Mouse (Mus musculus) heart, postnatal 36 days (tissue): ENCODE measurements around the gene Fer. TPM values are rescaled to one million over a fixed set of nuclear protein-coding genes. Genes with fewer than 3 reads are reported as not detected.

Source experiments
- DNase-seq, 2 experiments: peaks; one replicate each; pipeline ENCODE4 v3.0.0; 2021 to 2022
- intact Hi-C: fragments of 180-260 bp; cut with DNase I; formaldehyde crosslinking; loops from one replicate; pipeline ENCODE4 v1.15.1; 2025
- total RNA-seq, 2 experiments: library from RNA; stranded (reverse); gene quantifications; 2 replicates each; pipeline ENCODE4 v1.2.3; 2021

Gene Fer
- total RNA-seq, 2 experiments from 2014 or later = 17.8 to 19.2 TPM

GRCm38 (mm10) chr17:63970939-63971338, 108.1 kb downstream of the Fer start:
- DNase-seq = no peak
- intact Hi-C loops = no loop called here

DNA sequence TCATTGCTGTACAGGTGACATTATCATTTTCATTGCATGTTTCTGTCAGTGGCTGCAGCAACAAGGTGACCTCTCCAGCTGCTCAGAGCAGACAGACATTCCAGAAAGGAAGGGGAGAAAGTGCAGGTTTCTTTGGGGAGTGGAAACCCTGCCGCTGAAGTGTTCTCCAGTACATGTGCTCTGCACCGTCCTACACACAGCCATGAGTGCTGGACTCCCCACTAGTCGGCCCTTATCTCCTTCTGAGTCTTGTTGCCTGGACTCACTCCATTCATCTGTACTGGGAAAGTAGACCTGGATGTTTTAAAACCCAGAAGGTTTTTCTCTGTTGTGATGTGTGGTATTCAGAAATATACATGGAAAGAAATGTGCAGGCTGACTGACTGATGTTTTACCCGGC, 109.3 kb downstream of the Fer start:
- intact Hi-C loops = no loop called here
- no peak for DNase-seq

DNA sequence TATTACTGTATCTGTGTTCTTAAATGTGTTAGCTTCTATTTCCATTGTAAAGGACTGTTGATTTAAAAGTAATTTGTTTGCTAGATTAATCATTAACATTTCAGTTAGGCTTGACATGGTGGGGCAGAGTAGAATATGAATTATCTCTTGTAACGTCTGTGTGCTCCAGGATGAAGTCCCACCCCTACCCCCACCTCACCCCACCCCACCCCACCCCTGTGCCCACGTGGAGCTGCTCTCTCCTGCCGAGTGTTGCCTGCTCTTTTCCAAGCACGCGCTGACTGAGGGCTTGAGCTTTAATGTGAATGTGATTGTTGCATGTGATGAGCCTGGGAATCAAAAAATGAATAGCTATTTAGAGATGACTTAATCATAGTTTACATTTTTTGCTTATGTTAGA, 110.9 kb downstream of the Fer start:
- DNase-seq = no peak
- intact Hi-C loops = no loop called here

DNA sequence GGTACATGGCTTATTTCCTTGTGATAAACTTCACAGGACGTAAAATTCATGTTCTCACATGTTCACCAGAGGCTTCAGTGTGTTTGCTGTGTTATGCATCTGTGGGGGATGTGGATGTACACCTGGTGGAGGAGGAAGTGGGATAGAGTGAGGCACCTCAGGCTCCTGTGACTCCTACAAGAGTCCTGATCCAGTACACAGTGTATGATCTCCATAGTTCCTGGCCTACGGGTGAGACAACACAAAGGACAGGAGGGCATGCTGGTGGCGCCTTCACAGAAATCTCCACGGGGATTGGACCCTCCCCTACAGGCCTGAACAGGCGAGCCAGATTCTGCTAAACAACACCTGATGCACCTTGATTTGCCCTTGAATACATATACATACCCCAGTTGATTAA, 111.4 kb downstream of the Fer start:
- no peak for DNase-seq
- intact Hi-C loops = no loop called here

GRCm38 (mm10) chr17:63978794-63979571, 116.1 kb downstream of the Fer start:
- no peak for DNase-seq
- intact Hi-C loops = no loop called here

GRCm38 (mm10) chr17:63980167-63980566, 117.3 kb downstream of the Fer start:
- intact Hi-C loops = no loop called here
- DNase-seq = no peak

DNA sequence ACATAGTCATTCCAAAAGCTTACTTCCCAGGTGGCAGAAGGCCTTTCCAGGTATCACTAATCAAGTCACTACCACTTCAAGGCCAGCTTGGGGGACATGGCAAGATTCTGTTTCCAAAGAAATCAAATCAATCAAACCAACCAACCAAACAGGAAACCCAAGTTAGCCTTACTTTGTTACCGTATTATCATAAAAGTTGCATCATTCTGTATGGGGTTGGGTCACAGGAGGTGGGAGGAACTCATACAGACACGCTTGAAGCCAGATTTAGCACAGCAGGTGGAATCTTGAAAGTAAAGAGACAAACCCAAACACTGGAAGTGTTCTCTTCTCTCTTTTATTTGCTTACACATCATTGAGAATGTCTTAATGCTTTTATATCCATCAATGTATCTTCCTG, 125.8 kb downstream of the Fer start:
- intact Hi-C loops = no loop called here
- DNase-seq = no peak

GRCm38 (mm10) chr17:63991160-63991559, 128.3 kb downstream of the Fer start:
- no peak for DNase-seq
- intact Hi-C loops = no loop called here

- intact Hi-C loops = no loop called here
Observed at GRCm38 (mm10) chr17:63995921-63996320, 133.1 kb downstream of the Fer start.

DNA sequence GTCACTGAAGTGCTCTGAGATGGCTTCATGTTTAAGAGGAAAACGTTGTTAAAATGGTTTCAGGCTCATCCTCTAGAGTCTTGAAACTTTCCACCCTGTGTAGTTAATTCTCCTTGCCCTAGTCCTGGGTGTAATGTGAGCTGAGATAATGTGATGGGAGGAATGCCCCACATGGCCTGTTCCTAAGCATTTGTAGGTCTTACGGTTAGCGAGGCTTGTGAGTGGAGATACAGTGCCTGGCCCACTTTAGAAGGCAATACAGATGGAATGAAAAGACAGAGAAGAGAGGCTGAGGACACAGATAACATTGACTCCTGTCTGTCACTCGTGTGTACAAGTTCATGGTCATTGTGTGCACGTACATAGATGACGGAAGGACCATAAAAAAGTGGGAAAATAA, 134.8 kb downstream of the Fer start:
- intact Hi-C loops = no loop called here
- DNase-seq = no peak

More at GRCm38 (mm10) chr17:63995921-63996320, 133.1 kb downstream of the Fer start:
- DNase-seq = peak; percentile 14 to 21

DNA sequence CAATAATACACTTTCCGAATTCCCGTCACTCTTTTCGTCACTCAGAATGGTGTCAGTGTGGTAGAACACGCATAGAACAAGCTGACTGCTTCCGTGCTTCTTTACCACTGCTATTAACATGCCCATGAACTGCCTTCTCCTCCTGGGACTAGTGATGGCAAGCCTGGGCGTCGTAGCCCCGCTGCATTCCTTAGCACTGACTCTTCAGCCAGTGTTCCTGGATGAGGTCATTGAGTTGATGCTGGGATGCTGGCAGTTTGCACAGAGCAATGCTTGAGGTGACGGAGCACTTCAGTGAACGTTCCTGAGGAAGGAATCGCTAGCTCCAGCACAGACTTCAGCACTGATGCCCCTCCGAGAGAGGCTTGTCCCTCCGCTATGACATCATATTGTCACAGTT, 140.6 kb downstream of the Fer start:
- intact Hi-C loops = no loop called here
- peak; percentile 7 to 10 for DNase-seq

GRCm38 (mm10) chr17:64005575-64006249, 142.8 kb downstream of the Fer start:
- DNase-seq = no peak
- intact Hi-C loops = no loop called here

DNA sequence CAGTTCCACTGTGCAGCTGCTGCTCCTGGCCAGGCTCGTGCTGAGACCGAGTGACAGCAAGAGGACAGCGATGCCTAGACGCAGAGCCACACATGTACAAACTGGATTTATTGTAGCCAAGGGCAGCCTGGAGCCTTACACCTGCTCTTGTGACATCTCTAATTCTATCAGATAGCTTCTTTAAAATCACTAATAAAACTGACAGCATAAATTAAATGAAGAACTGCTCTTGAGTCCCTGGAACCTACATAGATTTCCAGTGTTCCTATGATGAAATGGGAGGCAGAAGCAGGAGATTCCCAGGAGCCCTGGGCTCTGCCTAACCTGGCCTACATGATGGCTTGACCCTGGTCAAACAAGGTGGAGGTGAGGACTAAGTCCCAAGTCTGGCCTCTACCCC, 153.7 kb downstream of the Fer start:
- intact Hi-C loops = no loop called here
- DNase-seq = no peak

DNA sequence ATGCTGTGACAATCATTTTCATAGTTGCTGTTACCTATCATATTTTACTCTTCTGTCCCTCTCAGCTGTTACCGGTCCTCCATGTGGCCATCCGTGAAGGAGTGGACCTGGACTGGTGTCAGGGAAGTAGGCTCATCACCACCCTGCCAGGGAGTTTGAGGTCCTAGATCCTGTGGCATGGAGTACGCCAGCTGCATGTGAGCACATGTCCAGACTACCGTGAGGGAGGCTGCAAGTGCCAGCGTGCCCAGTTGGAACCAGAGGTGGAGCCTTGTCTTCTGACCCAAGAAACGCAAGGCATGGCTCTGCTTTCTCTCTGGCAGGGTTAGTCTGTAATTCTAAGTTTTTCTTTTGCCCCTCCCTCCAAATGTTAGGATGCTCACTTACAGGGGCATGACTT, 155.4 kb downstream of the Fer start:
- intact Hi-C loops = no loop called here
- DNase-seq = no peak

GRCm38 (mm10) chr17:64018870-64019269, 156.0 kb downstream of the Fer start:
- intact Hi-C loops = no loop called here
- DNase-seq = no peak

GRCm38 (mm10) chr17:64019646-64020045, 156.8 kb downstream of the Fer start:
- intact Hi-C loops = no loop called here
- no peak for DNase-seq

DNA sequence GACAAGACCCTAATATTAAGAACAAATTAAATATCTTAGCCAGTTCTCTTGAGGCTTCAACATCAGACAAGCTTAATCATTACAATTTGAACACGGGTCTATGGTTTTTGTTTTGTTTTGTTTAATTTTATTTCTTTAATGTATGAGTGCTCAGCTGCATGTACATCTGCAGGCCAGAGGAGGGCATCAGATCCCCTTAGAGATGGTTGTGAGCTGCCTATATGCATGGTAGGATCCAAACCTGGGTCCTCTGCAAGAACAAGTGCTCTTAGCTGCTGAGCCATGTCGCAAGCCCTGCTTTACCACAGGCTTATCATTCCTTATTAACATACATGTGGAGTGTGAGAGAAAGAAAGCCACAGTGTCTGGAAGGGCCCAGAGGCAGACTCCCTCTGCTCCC, 163.6 kb downstream of the Fer start:
- no peak for DNase-seq
- intact Hi-C loops = loop anchor here (2.0 kb wide), 1 partner anchor 348 kb away; no protein-coding TSS in a partner anchor

DNA sequence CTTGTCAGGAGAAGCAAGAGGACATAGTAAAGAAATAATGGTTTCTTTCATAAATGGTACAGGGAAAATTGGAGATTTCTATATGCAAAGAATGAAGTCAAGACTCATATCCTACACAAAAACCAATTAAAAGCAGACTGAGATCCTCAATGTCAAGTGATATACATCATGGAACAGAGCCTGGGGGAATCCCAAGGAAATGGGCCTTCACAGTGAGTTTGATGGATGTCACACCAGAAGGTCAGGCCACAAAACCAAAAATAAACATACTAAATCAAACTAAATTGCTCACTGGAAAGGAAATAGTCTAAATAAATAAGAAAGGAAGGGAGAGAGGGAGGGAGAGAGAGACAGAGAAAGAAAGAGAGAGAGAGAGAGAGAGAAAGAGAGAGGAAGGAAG, 178.9 kb downstream of the Fer start:
- intact Hi-C loops = no loop called here

DNA sequence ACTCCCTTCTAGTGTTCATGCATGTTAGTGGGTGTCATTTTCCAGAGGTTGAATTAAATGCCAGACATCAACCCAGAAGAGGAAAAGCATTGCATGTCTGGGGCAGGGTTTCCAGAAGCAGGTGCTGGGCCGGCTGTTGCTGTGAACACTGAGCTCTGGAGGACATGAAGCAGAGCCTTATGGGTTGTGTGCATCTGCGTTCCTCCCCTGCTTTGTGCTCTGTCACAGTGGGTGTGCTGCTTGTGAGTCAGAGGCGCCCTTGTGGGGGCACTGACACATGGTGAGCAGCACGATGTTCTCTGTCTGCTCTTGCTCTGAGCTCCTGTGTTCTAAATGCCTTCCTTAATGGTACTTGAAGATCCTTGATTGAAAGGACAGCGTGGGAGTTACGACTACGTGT, 182.5 kb downstream of the Fer start:
- DNase-seq = no peak
- intact Hi-C loops = no loop called here

More for the DNA sequence above, 178.9 kb downstream of the Fer start:
- DNase-seq = no peak

DNA sequence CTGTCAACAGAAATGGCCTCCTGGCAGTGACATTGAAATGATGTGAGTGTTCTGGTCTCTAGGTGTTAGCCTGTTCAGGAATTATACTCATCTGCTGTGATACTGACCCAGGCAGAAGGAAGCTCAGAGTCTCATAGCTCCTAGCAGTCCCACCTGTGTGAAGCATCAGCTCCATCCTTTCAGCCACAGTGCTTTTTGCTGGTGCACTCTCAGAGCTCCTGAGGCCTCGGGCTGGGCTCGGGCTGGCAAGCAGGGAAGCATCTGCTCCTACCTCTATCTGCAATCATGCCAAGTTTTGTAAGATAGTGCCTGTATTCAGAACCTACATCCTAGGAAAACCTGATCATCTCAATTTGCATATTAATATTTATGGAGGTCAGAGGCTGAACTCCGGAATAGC, 183.7 kb downstream of the Fer start:
- DNase-seq = no peak
- intact Hi-C loops = no loop called here

- intact Hi-C loops = no loop called here
- DNase-seq = no peak
Observed at GRCm38 (mm10) chr17:64050911-64051310, 188.0 kb downstream of the Fer start.

GRCm38 (mm10) chr17:64053636-64054035, 190.8 kb downstream of the Fer start:
- intact Hi-C loops = no loop called here
- DNase-seq = no peak
